Mouse (Mus musculus) midbrain, embryonic 15.5 days (tissue): ENCODE data around the gene Donson. TPM values are rescaled to one million over a fixed set of nuclear protein-coding genes. Genes with fewer than 3 reads are reported as not detected.

Experiments used
- ATAC-seq: fragments of 200-750 bp; cut with Nextera tagmentation; replicated peaks from 2 replicates; pipeline ENCODE4 v1.8.0; 2017; ENCODE audit warnings: moderate TSS enrichment
- H3K27ac ChIP-seq: fragments of 300-500 bp; sonication (generic); 2 replicates; pipeline ENCODE4 v1.5.1; 2015; ENCODE audit warnings: mild to moderate bottlenecking, inconsistent platforms
- H3K27me3 ChIP-seq: fragments of 300-500 bp; sonication (generic); replicated peaks from 2 replicates; pipeline ENCODE4 v1.6.1; 2015; ENCODE audit warnings: inconsistent platforms
- H3K36me3 ChIP-seq: fragments of 300-500 bp; sonication (generic); replicated peaks from 2 replicates; pipeline ENCODE4 v1.6.1; 2015; ENCODE audit warnings: inconsistent platforms
- H3K4me1 ChIP-seq: fragments of 300-500 bp; sonication (generic); 2 replicates; pipeline ENCODE4 v1.6.1; 2015; ENCODE audit warnings: inconsistent platforms
- H3K4me2 ChIP-seq: fragments of 300-500 bp; sonication (generic); 2 replicates; pipeline ENCODE4 v1.6.1; 2015; ENCODE audit warnings: inconsistent platforms, mild to moderate bottlenecking, moderate library complexity
- H3K4me3 ChIP-seq: fragments of 300-500 bp; sonication (generic); 2 replicates; pipeline ENCODE4 v1.5.1; 2015; ENCODE audit warnings: mild to moderate bottlenecking, inconsistent platforms
- H3K9ac ChIP-seq: fragments of 300-500 bp; sonication (generic); 2 replicates; pipeline ENCODE4 v1.6.1; 2015; ENCODE audit warnings: mild to moderate bottlenecking, inconsistent platforms
- H3K9me3 ChIP-seq: fragments of 300-500 bp; sonication (generic); 2 replicates; pipeline ENCODE4 v1.6.1; 2016; ENCODE audit warnings: inconsistent platforms
- WGBS: fragments of 180-500 bp; shearing (Covaris S2); methylation state at CpG from one replicate; pipeline ENCODE4 v1.1.7; 2015; ENCODE audit warnings: mixed read lengths; 5-methylcytosine and 5-hydroxymethylcytosine counted together
- polyA plus RNA-seq: library from polyadenylated mRNA; unstranded; fragments of >200 nt; fragmentation: Nextera tagmentation; extraction: Ambion mirVana; gene quantifications from 2 replicates; pipeline ENCODE4 v1.2.1, GENCODE M21; 2015

Gene Donson
- polyA plus RNA-seq, 1 experiment from 2014 or later = 20.5 TPM

GRCm38 (mm10) chr16:91630584-91630983 is 58.0 kb downstream of the Donson start:
- ATAC-seq = no peak
- Histone ChIP-seq H3K36me3 (peaks cover 45% of the 10 kb centered on the region), H3K27ac (no peak overlapping the region), H3K9me3 (no peaks in the 10 kb centered on the region), H3K4me1 (no peaks in the 10 kb centered on the region), H3K4me2 (no peak overlapping the region), H3K27me3 (no peaks in the 10 kb centered on the region), H3K9ac (no peak overlapping the region), H3K4me3 (no peak overlapping the region)
- 53% methylated on average over 1 of the region's 1 CpGs for WGBS

GRCm38 (mm10) chr16:91629749-91630148 is 58.8 kb downstream of the Donson start:
- H3K4me1 ChIP-seq = no peaks in the 10 kb centered on the region
- no peak for ATAC-seq
- H3K9ac ChIP-seq = no peak overlapping the region
- no peak overlapping the region for H3K27ac ChIP-seq
- 88% methylated on average over 4 of the region's 4 CpGs for WGBS
- no peaks in the 10 kb centered on the region for H3K27me3 ChIP-seq
- no peak overlapping the region for H3K4me3 ChIP-seq
- H3K36me3 ChIP-seq = peaks cover 44% of the 10 kb centered on the region
- H3K9me3 ChIP-seq = no peaks in the 10 kb centered on the region
- no peak overlapping the region for H3K4me2 ChIP-seq

GRCm38 (mm10) chr16:91628673-91629072 is 59.9 kb downstream of the Donson start:
- 95% methylated on average over 3 of the region's 3 CpGs for WGBS
- H3K27me3 ChIP-seq = no peaks in the 10 kb centered on the region
- no peak for ATAC-seq
- peaks cover 43% of the 10 kb centered on the region for H3K36me3 ChIP-seq
- no peaks in the 10 kb centered on the region for H3K9me3 ChIP-seq
- H3K27ac ChIP-seq = no peak overlapping the region
- no peak overlapping the region for H3K9ac ChIP-seq
- no peak overlapping the region for H3K4me3 ChIP-seq
- H3K4me1 ChIP-seq = no peaks in the 10 kb centered on the region
- H3K4me2 ChIP-seq = no peak overlapping the region

- Histone ChIP-seq H3K27ac (no peak overlapping the region), H3K4me1 (no peaks in the 10 kb centered on the region), H3K27me3 (no peaks in the 10 kb centered on the region), H3K9ac (no peak overlapping the region), H3K36me3 (peaks cover 42% of the 10 kb centered on the region), H3K9me3 (no peaks in the 10 kb centered on the region), H3K4me2 (no peak overlapping the region), H3K4me3 (no peak overlapping the region)
- ATAC-seq = no peak
- WGBS = 89% methylated on average over 7 of the region's 7 CpGs
Observed at GRCm38 (mm10) chr16:91627831-91628230, 60.7 kb downstream of the Donson start.

Other genes with a start within 250 kb of the Donson start
- gene Ifnar1, start 203.5 kb downstream of the Donson start, polyA plus RNA-seq = 53.4 and 54.7 TPM in 2 replicates
- 92.5 and 94.2 TPM in 2 replicates for gene Ifngr2, start 141.7 kb downstream of the Donson start, polyA plus RNA-seq
- gene Tmem50b, start 91.0 kb downstream of the Donson start, polyA plus RNA-seq = 79.4 and 81.6 TPM in 2 replicates
- gene Dnajc28, start 69.7 kb downstream of the Donson start, polyA plus RNA-seq = 7.1 and 7.8 TPM in 2 replicates
- 60.7 and 62.0 TPM in 2 replicates for gene Gart, start 41.8 kb downstream of the Donson start, polyA plus RNA-seq
- 118 and 128 TPM in 2 replicates for gene Son, start 41.3 kb downstream of the Donson start, polyA plus RNA-seq
- 115 and 127 TPM in 2 replicates for gene Cryzl1, start 40.2 kb upstream of the Donson start, polyA plus RNA-seq
- 63.5 and 68.6 TPM in 2 replicates for gene Itsn1, start 40.5 kb upstream of the Donson start, polyA plus RNA-seq